Mouse (Mus musculus) embryonic facial prominence, embryonic 12.5 days (tissue): ENCODE results near the gene Lrp3. TPM values are rescaled to one million over a fixed set of nuclear protein-coding genes. Genes with fewer than 3 reads are reported as not detected.

Source experiments
- ATAC-seq: fragments of 200-750 bp; cut with Nextera tagmentation; 2 replicates; pipeline ENCODE4 v1.8.0; 2017; ENCODE audit not compliant: insufficient number of reproducible peaks, insufficient read depth, low FRiP score, low TSS enrichment
- H3K27ac ChIP-seq: fragments of 300-500 bp; sonication (generic); 2 replicates; pipeline ENCODE4 v1.5.1; 2016; ENCODE audit warnings: mild to moderate bottlenecking
- H3K27me3 ChIP-seq: fragments of 300-500 bp; sonication (generic); 2 replicates; pipeline ENCODE4 v1.6.1; 2016; ENCODE audit warnings: mild to moderate bottlenecking, moderate library complexity
- H3K36me3 ChIP-seq: fragments of 300-500 bp; sonication (generic); 2 replicates; pipeline ENCODE4 v1.6.1; 2016; ENCODE audit warnings: mild to moderate bottlenecking
- H3K4me1 ChIP-seq: fragments of 300-500 bp; sonication (generic); 2 replicates; pipeline ENCODE4 v1.6.1; 2016
- H3K4me2 ChIP-seq: fragments of 300-500 bp; sonication (generic); replicated peaks from 2 replicates; pipeline ENCODE4 v1.6.1; 2016; ENCODE audit warnings: mild to moderate bottlenecking, moderate library complexity
- H3K4me3 ChIP-seq: fragments of 300-500 bp; sonication (generic); 2 replicates; pipeline ENCODE4 v1.5.1; 2016; ENCODE audit warnings: mild to moderate bottlenecking
- H3K9ac ChIP-seq: fragments of 300-500 bp; sonication (generic); 2 replicates; pipeline ENCODE4 v1.6.1; 2016; ENCODE audit warnings: mild to moderate bottlenecking, moderate library complexity
- H3K9me3 ChIP-seq: fragments of 300-500 bp; sonication (generic); 2 replicates; pipeline ENCODE4 v1.6.1; 2016; ENCODE audit warnings: mild to moderate bottlenecking, moderate library complexity
- WGBS: fragments of 180-500 bp; shearing (Covaris S2); methylation state at CpG from one replicate; pipeline ENCODE4 v1.1.7; 2016; 5-methylcytosine and 5-hydroxymethylcytosine counted together
- polyA plus RNA-seq: library from polyadenylated mRNA; unstranded; fragments of >200 nt; fragmentation: Nextera tagmentation; extraction: Ambion mirVana; gene quantifications from 2 replicates; pipeline ENCODE4 v1.2.1, GENCODE M21; 2016

Lrp3 gene
- polyA plus RNA-seq, 1 experiment from 2014 or later, result 10.5 TPM

DNA sequence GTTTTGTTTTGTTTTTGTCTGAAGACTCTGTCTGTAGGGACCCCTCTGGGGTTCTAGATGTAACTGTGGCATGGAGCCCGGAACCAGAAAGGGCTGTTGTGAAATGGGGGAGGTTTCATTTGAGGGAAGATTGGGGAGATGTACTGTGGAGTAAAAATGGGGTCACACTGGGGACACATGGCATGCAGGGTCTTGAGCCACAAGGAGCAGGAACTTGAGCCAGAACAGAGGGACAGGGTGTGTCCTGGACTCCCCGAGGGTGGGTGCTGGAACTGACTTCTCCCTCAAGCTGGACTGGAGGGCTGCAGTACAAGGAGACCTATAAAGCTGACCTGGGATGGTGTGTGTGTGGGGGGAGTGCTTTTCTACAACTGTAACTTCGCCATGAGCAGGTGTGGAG is 57.8 kb downstream of the Lrp3 start:
- Histone ChIP-seq H3K9me3 (no peaks in the 10 kb centered on the region), H3K36me3 (no peaks in the 10 kb centered on the region), H3K9ac (no peak overlapping the region), H3K4me2 (no peak overlapping the region), H3K4me1 (no peaks in the 10 kb centered on the region), H3K27ac (no peak overlapping the region), H3K4me3 (no peak overlapping the region), H3K27me3 (no peaks in the 10 kb centered on the region)
- 74% methylated on average over 3 of the region's 3 CpGs for WGBS
- ATAC-seq, result no peak

DNA sequence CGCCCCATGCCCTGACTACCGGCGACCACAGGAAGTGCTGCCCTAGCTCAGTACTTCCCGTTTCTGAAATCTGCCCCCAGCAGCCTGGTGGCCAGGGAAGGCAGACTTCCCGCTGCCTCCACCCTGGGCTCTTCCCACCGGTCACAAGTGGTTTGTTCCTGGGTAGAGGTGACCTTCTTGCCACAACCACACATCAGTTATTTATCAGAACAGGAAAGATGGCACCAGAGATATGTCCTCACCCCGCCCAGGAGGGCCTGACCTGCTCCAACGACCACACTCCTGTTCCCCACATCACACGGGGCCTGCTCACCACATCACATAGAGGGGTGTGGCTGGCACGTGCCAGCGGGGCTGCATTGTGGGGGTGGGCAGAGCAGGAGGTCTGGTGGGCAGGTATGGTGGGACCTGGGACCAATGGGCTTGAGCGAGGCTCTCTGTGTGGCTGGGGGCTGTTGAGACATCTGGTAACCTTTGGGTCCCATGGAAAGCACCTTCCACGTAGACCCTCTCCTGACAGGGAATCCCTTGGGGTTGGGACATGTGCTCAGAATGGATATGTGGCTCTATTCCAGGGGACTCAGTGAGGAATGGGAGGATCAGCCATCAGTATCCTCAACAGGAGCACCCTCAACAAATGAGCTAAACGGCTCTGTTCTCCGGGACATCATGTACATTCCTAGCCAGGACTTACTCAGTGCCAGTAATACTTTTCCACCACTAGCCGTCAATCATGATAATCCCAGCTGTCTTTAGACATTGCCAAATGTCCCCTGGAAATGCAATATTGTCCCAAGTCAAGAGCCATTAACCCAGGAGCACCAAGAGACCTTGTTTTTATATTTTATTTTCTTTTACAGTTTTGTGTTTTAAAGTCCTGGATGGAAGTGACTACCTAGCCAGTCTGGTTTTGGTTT is 58.5 kb downstream of the Lrp3 start:
- no peak overlapping the region for H3K4me3 ChIP-seq
- no peaks in the 10 kb centered on the region for H3K27me3 ChIP-seq
- no peaks in the 10 kb centered on the region for H3K36me3 ChIP-seq
- H3K27ac ChIP-seq, result no peak overlapping the region
- H3K4me1 ChIP-seq, result no peaks in the 10 kb centered on the region
- WGBS, result 67% methylated on average over 16 of the region's 16 CpGs
- ATAC-seq, result no peak
- no peak overlapping the region for H3K4me2 ChIP-seq
- H3K9ac ChIP-seq, result no peak overlapping the region
- no peaks in the 10 kb centered on the region for H3K9me3 ChIP-seq

DNA sequence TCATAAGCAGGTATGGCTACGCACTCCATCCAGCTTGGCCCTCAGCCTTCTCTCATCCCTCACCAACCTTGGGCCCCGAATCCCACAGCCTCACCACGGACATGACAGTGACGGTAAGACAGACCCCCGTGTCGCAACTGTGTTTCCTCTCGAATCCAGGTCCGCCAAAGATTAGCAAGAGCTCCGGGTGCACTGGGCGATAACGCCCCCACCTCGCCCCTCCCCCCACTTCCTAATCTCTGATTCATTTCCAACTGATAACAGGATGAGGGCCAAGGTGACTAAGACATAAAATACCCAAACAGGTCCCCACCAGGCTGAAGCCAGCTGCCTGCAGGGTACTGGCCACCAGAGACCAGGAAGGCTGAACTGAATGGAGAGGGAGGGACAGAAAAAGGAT is 60.8 kb downstream of the Lrp3 start:
- no peak for ATAC-seq
- Histone ChIP-seq H3K27me3 (no peaks in the 10 kb centered on the region), H3K4me2 (no peak overlapping the region), H3K9ac (no peak overlapping the region), H3K36me3 (no peaks in the 10 kb centered on the region), H3K4me1 (no peaks in the 10 kb centered on the region), H3K9me3 (no peaks in the 10 kb centered on the region), H3K27ac (no peak overlapping the region), H3K4me3 (no peak overlapping the region)
- 78% methylated on average over 12 of the region's 12 CpGs for WGBS

DNA sequence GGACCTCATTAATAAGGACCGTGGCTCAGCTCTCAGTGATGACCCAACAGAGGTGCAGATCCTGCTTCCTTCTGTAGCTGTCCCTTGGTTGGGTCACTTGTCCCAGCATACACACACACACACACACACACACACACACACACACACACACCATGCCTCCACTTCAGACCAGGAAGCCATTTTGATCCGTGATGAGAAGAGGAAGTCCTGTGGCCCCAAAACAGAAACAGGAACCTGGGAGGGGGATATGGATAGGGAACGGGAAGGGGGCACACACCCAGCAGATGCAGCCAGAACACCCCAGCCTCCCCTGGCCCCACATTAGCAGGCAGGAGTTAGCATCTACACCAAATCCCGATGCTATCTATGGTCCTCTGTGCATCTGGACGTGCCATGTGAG is 64.4 kb downstream of the Lrp3 start:
- H3K9me3 ChIP-seq, result no peaks in the 10 kb centered on the region
- H3K36me3 ChIP-seq, result no peaks in the 10 kb centered on the region
- 73% methylated on average over 5 of the region's 5 CpGs for WGBS
- ATAC-seq, result no peak
- H3K4me1 ChIP-seq, result no peaks in the 10 kb centered on the region
- H3K4me3 ChIP-seq, result no peak overlapping the region
- no peak overlapping the region for H3K9ac ChIP-seq
- H3K27me3 ChIP-seq, result no peaks in the 10 kb centered on the region
- no peak overlapping the region for H3K4me2 ChIP-seq
- no peak overlapping the region for H3K27ac ChIP-seq

Other genes starting within 250 kb of the Lrp3 start
- 49.9 and 55.8 TPM in 2 replicates for gene Cebpg, start 158.9 kb downstream of the Lrp3 start, polyA plus RNA-seq
- 2.4 and 3.0 TPM in 2 replicates for gene Cebpa, start 96.2 kb downstream of the Lrp3 start, polyA plus RNA-seq
- gene Slc7a10, start 29.1 kb downstream of the Lrp3 start, polyA plus RNA-seq, result 1.7 and 3.0 TPM in 2 replicates
- gene Gpatch1, start 102.9 kb upstream of the Lrp3 start, polyA plus RNA-seq, result 19.6 and 20.0 TPM in 2 replicates
- 4.1 and 4.9 TPM in 2 replicates for gene Rhpn2, start 118.7 kb upstream of the Lrp3 start, polyA plus RNA-seq
- 14.0 and 15.4 TPM in 2 replicates for gene Faap24, start 181.3 kb upstream of the Lrp3 start, polyA plus RNA-seq
- 56.0 and 58.3 TPM in 2 replicates for gene Cep89, start 181.5 kb upstream of the Lrp3 start, polyA plus RNA-seq
- gene Slc7a9, start 233.3 kb upstream of the Lrp3 start, polyA plus RNA-seq, result 0.29 and 0.45 TPM in 2 replicates